Mouse (Mus musculus): ENCODE results near the gene Esr2. TPM values are rescaled to one million over a fixed set of nuclear protein-coding genes. Genes with fewer than 3 reads are reported as not detected.
A peak's percentile ranks its signal among the peaks of the same experiment; 100 is the strongest.

Gene Esr2
- total RNA-seq, 2 experiments from 2014 or later = 0.18 to 0.21 TPM

DNA sequence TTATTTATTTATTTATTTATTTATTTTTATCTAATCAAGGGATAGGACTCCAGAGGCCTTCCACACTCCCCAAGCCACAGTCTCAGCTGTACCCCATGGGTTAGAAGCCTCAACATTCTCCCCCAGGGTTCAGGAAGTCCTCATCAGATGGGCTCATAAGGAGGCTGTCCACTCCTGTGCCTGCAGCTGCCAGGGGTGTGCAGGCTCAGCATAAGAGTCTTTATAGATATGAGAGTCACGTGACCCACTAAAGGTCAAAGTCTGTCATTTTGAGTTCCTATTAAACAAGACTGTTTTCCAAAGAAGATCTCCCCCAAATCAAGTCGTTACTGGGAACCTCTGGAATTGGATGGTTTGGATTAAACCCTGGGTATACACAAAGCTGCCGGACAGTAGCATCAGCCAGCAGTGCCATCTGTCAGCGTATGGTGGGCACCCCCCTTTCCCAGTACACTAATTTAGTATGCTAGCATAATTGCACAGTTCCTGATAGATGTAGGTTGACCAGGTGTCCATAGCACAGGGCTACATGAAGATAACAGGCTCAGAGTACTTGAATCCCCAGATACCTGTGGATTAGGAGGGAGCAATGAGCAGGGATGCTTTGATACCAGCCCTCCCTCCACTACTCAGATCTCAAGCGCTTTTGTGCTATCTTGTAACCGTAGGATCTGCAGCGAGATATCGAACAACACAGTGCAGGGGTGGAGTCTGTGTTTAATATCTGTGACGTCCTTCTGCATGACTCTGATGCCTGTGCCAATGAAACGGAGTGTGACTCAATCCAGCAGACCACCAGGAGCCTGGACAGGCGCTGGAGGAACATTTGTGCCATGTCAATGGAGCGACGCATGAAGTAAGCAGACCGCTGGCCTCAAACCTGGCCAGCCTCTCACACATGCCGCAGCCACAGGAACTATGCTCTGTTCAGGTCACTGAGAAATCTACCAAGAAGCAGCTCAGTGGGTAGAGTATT is 83.2 kb downstream of the Esr2 start:
- no peak for DNase-seq (ENCODE audit: low spot score in 2 of 2)
- intact Hi-C loops (cut with DNase I) = no loop called here

DNA sequence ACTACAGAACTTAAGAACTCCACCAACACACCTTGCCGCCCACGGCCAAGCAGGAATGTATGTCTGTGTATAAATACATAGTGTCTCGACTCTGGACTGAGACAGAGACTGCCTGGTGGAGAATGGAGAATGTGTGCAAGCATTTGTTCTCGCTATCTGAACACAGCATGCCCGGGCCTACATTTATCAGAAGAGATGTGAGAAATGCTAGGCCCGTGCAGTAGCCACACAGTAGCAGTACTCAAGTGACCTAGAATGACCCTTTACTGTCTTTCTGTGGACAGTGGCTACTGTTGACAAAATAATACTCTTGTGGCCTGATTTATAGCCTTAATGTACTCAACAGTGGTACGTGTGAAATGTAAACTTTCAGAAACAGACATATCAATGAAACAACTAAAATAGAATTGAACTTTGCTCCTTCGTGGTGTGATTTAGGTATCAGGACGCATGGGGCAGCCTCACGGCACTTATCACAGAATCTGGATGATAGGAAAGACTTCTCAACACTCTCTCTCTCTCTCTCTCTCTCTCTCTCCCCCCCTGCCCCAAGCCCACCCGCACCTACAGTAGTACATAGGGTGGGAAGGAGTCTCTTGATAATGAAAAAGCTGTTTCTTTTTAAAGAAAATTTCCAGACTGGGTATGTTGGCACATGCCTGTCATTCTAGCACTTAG is 84.1 kb downstream of the Esr2 start:
- DNase-seq (ENCODE audit: low spot score in 2 of 2) = no peak
- intact Hi-C loops (cut with DNase I) = no loop called here

DNA sequence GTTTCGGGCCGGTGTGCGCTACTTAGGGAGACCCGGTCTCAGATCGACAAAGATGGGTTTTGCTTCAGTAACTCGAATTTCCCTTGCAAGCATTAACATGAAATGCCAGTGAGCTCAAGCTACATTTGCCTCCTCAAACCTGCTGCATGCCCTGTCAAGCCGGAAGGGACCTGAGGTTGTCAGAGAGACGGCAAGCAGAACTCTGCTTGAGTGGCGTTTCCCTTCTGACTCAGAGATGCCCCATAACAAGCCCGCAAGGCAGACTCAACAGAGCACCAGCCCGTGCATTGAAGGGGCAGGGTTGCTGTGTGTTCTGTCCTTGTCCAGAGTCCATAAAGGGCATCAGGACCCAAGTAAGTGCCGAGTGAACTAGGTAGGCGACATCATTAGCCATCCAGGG is 90.0 kb downstream of the Esr2 start:
- intact Hi-C loops (cut with DNase I) = no loop called here

DNA sequence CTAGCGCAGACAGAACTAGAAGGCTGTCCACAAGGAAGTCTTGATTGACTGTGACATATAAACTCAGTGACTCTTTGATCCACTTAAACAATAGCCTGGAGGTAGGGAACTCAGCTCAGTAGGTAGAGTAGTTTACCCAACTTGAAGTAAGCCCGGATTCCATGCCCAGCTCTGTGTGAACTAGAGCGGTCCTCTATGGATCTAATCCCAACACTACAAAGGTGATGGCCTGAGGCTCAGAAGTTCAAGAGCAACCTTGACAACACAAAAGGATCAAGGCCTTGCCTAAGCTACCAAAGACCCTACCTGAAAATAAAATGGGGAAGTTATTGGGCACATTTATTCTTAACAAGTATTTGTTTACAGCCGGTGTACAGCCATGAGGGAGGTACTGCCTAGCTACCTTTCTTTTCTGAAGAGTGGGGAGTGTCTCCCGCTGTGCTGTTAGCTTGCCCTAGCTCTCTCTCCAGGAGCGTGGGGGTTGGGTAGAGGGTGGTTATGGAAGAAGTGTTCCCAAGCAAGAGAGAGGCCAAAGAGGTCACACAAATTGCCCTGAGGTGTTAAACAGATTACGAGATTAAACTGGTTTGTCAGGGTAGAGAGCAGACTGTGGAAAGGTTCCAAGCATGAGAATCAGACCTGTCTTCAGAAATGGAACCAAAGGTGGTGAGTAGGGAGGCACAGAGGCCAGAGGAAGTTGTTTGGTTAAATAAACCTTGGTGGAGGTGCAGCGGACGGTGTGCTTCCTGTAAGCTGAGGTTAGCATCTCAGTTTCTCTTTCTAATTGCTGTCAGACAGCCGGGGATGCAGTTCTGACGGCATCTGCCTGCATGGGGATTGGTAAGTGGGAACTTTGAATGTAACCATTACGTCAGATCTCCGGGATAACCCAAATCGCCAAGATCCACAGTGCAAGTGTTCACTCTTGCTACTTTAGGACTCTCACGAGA is 90.8 kb downstream of the Esr2 start:
- intact Hi-C loops (cut with DNase I) = no loop called here
- no peak for DNase-seq (ENCODE audit: low spot score in 2 of 2)

More for the DNA sequence above, 90.0 kb downstream of the Esr2 start:
- DNase-seq (ENCODE audit: low spot score in 2 of 2) = no peak

DNA sequence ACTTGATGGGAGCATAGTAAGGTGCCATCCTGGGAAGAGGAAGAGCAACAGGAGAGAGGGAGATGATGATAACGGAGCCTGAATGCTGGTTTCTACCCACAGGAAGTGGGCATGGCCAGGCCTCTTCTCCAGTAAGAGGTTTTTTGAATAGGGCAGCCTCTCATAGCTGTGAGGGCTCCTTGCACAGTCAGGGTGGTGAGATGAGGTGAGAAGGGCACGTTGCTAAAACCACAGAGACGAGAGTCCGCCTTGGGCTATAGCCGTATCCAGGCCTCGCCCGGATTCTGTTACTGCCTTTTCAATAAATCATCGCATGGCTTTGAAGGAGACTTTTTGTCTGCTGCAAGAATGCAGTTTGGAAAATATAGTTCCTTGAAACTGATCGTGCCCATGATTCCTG is 92.0 kb downstream of the Esr2 start:
- DNase-seq (ENCODE audit: low spot score in 2 of 2) = no peak
- intact Hi-C loops (cut with DNase I) = no loop called here

DNA sequence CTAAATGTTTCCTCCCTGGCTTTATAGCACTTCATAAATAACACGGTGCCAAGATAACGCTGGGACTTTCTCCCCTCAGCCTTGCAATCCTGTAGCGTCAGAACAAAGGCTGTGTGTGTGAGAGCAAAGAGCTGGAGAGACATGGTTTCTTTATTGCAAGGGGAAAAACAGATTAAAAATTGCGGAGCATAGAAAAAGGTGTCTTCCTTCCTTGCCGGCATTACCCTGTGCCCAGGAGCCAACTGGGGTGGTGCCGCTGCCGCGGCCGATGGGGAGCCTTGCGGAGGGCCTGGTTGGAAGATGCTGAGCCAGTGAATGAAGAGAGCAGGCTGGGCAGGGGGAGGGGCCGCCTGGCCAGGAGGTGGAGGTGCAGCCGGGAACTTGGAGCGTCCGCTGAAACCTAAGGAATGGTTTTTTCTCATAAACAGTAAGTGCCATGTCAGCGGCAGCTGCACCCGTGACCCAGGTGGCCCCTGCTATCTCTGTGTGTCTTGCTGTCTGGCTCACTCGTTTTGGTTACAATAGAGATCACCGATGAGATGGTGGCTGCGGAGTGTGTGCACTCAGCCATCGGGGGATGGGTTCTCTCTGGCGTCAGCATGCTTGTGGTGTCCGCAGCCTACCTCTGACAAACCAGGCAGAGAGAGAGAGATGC is 95.4 kb downstream of the Esr2 start:
- intact Hi-C loops (cut with DNase I) = no loop called here
- peak; percentile 79 to 87 for DNase-seq (ENCODE audit: low spot score in 2 of 2)

DNA sequence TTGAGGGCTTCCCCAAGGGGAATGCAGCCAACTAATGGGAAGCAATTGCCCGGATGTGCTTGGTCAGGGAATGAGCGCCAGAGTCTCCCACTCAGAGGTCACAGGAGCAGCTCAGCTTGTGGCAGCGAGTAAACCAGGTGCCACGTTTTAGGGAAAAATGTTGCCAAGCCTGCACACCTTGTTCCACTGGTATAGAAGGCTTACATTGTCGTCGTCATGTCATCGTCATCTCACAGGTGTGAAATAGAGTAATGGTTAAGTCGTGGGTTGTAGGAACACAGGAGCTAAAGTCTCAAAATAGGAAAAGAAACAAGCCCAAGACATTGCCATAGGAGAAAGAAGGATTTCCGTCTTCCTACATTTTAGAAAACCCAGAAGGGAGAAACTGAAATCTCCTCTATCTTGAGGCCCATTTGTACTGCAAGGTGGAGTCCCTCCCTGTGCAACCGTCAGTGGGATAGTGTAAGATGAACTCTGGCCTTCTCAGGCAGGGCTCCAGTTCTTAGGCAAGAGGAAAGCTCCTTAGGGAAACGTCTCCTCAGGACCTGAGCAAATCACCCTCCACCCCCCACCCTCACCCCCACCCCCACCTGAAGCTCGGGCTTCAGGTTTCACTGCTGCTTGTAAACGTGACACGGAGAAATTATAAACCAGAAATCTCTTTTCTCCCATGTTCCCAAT is 96.0 kb downstream of the Esr2 start:
- no peak for DNase-seq (ENCODE audit: low spot score in 2 of 2)
- intact Hi-C loops (cut with DNase I) = no loop called here

DNA sequence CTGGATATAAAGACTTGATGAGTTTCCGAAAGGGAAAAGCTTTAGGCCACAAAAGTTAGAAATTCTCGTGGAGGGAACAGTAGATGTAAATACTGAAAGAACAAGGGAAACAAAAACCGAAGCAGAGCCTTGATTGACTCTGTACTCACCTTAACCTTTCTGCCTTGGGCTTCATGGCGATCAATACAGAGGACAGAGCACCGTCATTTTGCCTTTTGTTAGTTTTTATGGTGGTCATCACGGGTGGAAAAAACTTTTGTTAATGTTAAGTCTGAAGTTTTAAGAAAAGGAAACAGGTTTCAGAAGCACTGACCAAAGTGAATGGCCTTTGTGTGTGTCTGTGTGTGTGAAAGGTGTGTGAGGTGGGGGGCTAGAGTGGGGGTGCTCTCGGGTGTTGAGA is 103.1 kb downstream of the Esr2 start:
- intact Hi-C loops (cut with DNase I) = no loop called here
- no peak for DNase-seq (ENCODE audit: low spot score in 2 of 2)

DNA sequence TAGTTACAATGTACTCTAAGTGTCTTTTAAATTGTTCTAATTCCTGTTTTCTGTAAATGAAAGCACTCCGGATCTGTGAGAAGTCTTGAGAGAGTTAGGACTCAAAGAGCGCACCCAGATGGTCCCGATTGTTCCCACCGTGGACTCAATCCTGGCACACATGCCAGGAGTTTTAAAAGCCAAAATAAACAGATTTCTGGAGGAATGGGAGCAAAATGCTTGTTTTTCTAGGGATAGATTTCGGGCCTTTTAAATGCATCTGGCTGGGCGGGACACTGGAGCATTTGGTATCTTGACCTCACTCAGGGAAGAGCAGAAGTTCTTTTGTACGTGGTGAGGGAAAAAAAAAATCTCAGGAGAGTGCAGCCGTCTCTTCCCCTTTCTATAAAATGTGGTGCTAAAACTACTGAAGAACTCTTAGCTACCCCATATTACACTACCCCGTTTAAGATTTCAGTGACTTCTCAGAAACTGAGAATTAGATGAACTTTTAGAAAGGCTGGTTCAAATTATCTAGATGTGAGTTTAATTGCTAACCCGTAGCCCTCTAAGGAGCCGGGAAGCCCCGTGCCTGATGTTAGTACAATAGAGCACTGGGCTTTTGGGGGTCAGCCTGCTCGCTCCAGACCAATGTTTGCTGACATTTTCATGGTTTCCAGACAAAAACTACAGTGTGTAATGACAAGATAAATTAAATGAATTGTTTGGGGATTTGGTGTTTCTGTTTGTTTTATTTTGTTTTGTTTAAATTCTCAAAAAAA is 103.8 kb downstream of the Esr2 start:
- intact Hi-C loops (cut with DNase I) = no loop called here
- DNase-seq (ENCODE audit: low spot score in 2 of 2) = no peak

DNA sequence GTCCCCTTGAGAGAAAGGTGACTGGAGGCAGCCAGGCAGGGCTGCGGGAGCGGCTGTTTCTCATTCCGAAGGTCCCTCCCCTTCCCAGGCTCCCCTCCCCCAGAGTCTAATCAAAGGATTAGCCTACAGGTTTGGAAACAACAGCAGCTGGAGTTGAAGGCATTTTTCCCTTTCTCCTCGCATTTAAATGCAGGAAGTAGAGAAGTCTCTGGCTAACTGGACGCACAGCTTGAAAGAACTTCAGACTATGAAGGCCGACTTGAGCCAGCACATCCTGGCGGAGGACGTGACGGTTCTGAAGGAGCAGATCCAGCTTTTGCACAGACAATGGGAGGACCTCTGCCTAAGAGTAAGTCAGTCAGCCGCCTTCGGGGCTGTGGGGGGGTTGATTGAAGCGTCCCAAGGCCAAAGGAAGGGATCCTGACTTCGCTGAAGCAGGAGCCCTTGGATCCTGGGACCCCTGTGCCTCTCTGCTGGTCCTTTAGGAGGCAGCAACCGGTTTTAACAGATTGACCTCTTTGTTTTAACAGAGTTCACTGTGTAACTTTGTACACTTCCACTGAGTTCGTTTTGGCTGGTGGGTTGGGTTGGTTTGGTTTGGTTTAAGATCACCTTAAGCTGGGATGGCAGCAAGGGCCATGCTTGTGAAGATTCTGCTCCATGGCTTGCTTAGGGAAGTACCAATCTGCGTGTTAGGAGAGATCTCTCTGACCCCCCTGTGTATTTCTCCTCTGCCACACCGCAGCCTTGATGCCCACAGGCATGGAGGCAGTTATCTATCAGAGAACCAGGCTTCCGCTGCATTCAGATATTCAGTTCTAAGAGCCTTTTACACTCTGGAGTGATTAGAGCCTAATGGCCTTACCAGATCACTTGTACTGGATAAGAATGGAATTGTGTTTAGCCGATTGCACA is 104.9 kb downstream of the Esr2 start:
- intact Hi-C loops (cut with DNase I) = no loop called here
- DNase-seq (ENCODE audit: low spot score in 2 of 2) = no peak

Other genes with a start within 250 kb of the Esr2 start
- gene Tex21, start 69.5 kb upstream of the Esr2 start, total RNA-seq (2021) = not detected
- 10 to 100 TPM; 35.8 to 36.6 TPM for gene Mthfd1, start 78.0 kb upstream of the Esr2 start, total RNA-seq (2021)
- 100 to 1,000 TPM; 109 to 111 TPM for gene Akap5, start 147.6 kb upstream of the Esr2 start, total RNA-seq (2021)
- 10 to 100 TPM; 17.0 to 18.0 TPM for gene Zbtb25, start 192.3 kb upstream of the Esr2 start, total RNA-seq (2021)
- 1 to 10 TPM; 4.7 to 4.9 TPM for gene Zbtb1, start 193.0 kb upstream of the Esr2 start, total RNA-seq (2021)
- gene Hspa2, start 226.9 kb upstream of the Esr2 start, total RNA-seq (2021) = 10 to 100 TPM; 62.1 to 68.6 TPM
- 1 to 10 TPM in 1 of 2 experiments, under 1 TPM in 1; 0.79 to 1.1 TPM for gene Ppp1r36, start 240.3 kb upstream of the Esr2 start, total RNA-seq (2021)